Mouse (Mus musculus): ENCODE measurements around the gene Unc79.

The Unc79 gene

GRCm38 (mm10) chr12:103211078-103211477 lies 262.4 kb downstream of the Unc79 start:
- no peak for DNase-seq

- no peak for DNase-seq
These were observed 264.9 kb downstream of the Unc79 start for GRCm38 (mm10) chr12:103213591-103213990.

GRCm38 (mm10) chr12:103214270-103214669 lies 265.6 kb downstream of the Unc79 start:
- DNase-seq: no peak

GRCm38 (mm10) chr12:103214797-103215196 lies 266.1 kb downstream of the Unc79 start:
- no peak for DNase-seq

- DNase-seq: no peak
These were observed 267.4 kb downstream of the Unc79 start for GRCm38 (mm10) chr12:103215877-103216610.

GRCm38 (mm10) chr12:103223671-103224070 lies 275.0 kb downstream of the Unc79 start:
- DNase-seq: no peak

GRCm38 (mm10) chr12:103226121-103226520 lies 277.5 kb downstream of the Unc79 start:
- no peak for DNase-seq

GRCm38 (mm10) chr12:103229058-103229457 lies 280.4 kb downstream of the Unc79 start:
- no peak for DNase-seq

Measured in liver (tissue).